Mouse (Mus musculus) heart, embryonic 12.5 days (tissue): ENCODE measurements around the gene Akap12. TPM values are rescaled to one million over a fixed set of nuclear protein-coding genes. Genes with fewer than 3 reads are reported as not detected.
A peak's percentile ranks its signal among the peaks of the same experiment; 100 is the strongest.

Source experiments
- ATAC-seq: fragments of 200-750 bp; cut with Nextera tagmentation; 2 replicates; pipeline ENCODE4 v1.8.0; 2017; ENCODE audit warnings: moderate TSS enrichment, moderate library complexity; ENCODE audit not compliant: insufficient number of reproducible peaks, low FRiP score
- H3K27ac ChIP-seq: fragments of 300-500 bp; sonication (generic); 2 replicates; pipeline ENCODE4 v1.5.1; 2016; ENCODE audit warnings: mild to moderate bottlenecking, moderate library complexity; ENCODE audit not compliant: poor library complexity, severe bottlenecking
- H3K27me3 ChIP-seq: fragments of 300-500 bp; sonication (generic); replicated peaks from 2 replicates; pipeline ENCODE4 v1.6.1; 2016; ENCODE audit warnings: mild to moderate bottlenecking, moderate library complexity
- H3K36me3 ChIP-seq: fragments of 300-500 bp; sonication (generic); 2 replicates; pipeline ENCODE4 v1.6.1; 2016; ENCODE audit warnings: mild to moderate bottlenecking, moderate library complexity
- H3K4me1 ChIP-seq: fragments of 300-500 bp; sonication (generic); replicated peaks from 2 replicates; pipeline ENCODE4 v1.6.1; 2016; ENCODE audit warnings: mild to moderate bottlenecking
- H3K4me2 ChIP-seq: fragments of 300-500 bp; sonication (generic); 2 replicates; pipeline ENCODE4 v1.6.1; 2016; ENCODE audit warnings: mild to moderate bottlenecking, moderate library complexity
- H3K4me3 ChIP-seq: fragments of 300-500 bp; sonication (generic); 2 replicates; pipeline ENCODE4 v1.5.1; 2016; ENCODE audit warnings: mild to moderate bottlenecking
- H3K9ac ChIP-seq: fragments of 300-500 bp; sonication (generic); 2 replicates; pipeline ENCODE4 v1.6.1; 2016; ENCODE audit warnings: mild to moderate bottlenecking, moderate library complexity
- H3K9me3 ChIP-seq: fragments of 300-500 bp; sonication (generic); replicated peaks from 2 replicates; pipeline ENCODE4 v1.6.1; 2016; ENCODE audit warnings: mild to moderate bottlenecking, moderate library complexity
- WGBS: fragments of 180-500 bp; shearing (Covaris S2); methylation state at CpG from one replicate; pipeline ENCODE4 v1.1.7; 2016; 5-methylcytosine and 5-hydroxymethylcytosine counted together
- polyA plus RNA-seq: library from polyadenylated mRNA; unstranded; fragments of >200 nt; fragmentation: Nextera tagmentation; extraction: Ambion mirVana; gene quantifications from 2 replicates; pipeline ENCODE4 v1.2.1, GENCODE M21; 2016

Gene Akap12
- polyA plus RNA-seq, 1 experiment from 2014 or later: 52.6 TPM

- Histone ChIP-seq H3K4me2 (no peak overlapping the region), H3K4me1 (0 out of 2 replicates have a peak, but pooled peaks cover under 1% of the 10 kb centered on the region), H3K9me3 (0 out of 2 replicates have a peak, but pooled peaks cover 6% of the 10 kb centered on the region), H3K9ac (no peak overlapping the region), H3K27me3 (no peaks in the 10 kb centered on the region), H3K4me3 (no peak overlapping the region), H3K27ac (no peak overlapping the region), H3K36me3 (peaks cover 72% of the 10 kb centered on the region)
- no peak for ATAC-seq
- WGBS: 89% methylated on average over 11 of the region's 11 CpGs
These were observed 103.9 kb downstream of the Akap12 start for GRCm38 (mm10) chr10:4370105-4370504.

GRCm38 (mm10) chr10:4372011-4372410 is 105.8 kb downstream of the Akap12 start:
- 50% methylated on average over 5 of the region's 5 CpGs for WGBS

GRCm38 (mm10) chr10:4373558-4373957 is 107.4 kb downstream of the Akap12 start:
- Histone ChIP-seq H3K9me3 (0 out of 2 replicates have a peak, but pooled peaks cover 5% of the 10 kb centered on the region), H3K9ac (no peak overlapping the region), H3K27ac (no peak overlapping the region), H3K4me1 (peaks cover 15% of the 10 kb centered on the region), H3K36me3 (peaks cover 44% of the 10 kb centered on the region), H3K4me3 (no peak overlapping the region), H3K4me2 (no peak overlapping the region), H3K27me3 (no peaks in the 10 kb centered on the region)
- ATAC-seq: no peak
- 84% methylated on average over 4 of the region's 4 CpGs for WGBS

More at GRCm38 (mm10) chr10:4372011-4372410, 105.8 kb downstream of the Akap12 start:
- Histone ChIP-seq H3K4me2 (no peak overlapping the region), H3K27me3 (no peaks in the 10 kb centered on the region), H3K4me1 (peaks cover 14% of the 10 kb centered on the region), H3K27ac (no peak overlapping the region), H3K9me3 (0 out of 2 replicates have a peak, but pooled peaks cover 6% of the 10 kb centered on the region), H3K9ac (no peak overlapping the region), H3K4me3 (no peak overlapping the region), H3K36me3 (peaks cover 60% of the 10 kb centered on the region)
- ATAC-seq: no peak

- Histone ChIP-seq H3K36me3 (peaks cover 37% of the 10 kb centered on the region), H3K9me3 (no peaks in the 10 kb centered on the region), H3K4me2 (no peak overlapping the region), H3K4me1 (peaks cover 15% of the 10 kb centered on the region), H3K27ac (no peak overlapping the region), H3K9ac (no peak overlapping the region), H3K27me3 (no peaks in the 10 kb centered on the region), H3K4me3 (no peak overlapping the region)
- no peak for ATAC-seq
- 87% methylated on average over 7 of the region's 7 CpGs for WGBS
These were observed 108.1 kb downstream of the Akap12 start for GRCm38 (mm10) chr10:4374239-4374638.

- peaks cover 15% of the 10 kb centered on the region for H3K4me1 ChIP-seq
- no peak overlapping the region for H3K27ac ChIP-seq
- no peaks in the 10 kb centered on the region for H3K27me3 ChIP-seq
- H3K36me3 ChIP-seq: peaks cover 32% of the 10 kb centered on the region
- WGBS: 82% methylated on average over 4 of the region's 4 CpGs
- ATAC-seq: no peak
- H3K9me3 ChIP-seq: no peaks in the 10 kb centered on the region
- no peak overlapping the region for H3K9ac ChIP-seq
- no peak overlapping the region for H3K4me2 ChIP-seq
- no peak overlapping the region for H3K4me3 ChIP-seq
These were observed 108.6 kb downstream of the Akap12 start for GRCm38 (mm10) chr10:4374734-4375133.

GRCm38 (mm10) chr10:4375267-4375666 is 109.1 kb downstream of the Akap12 start:
- Histone ChIP-seq H3K4me1 (peaks cover 15% of the 10 kb centered on the region), H3K27ac (no peak overlapping the region), H3K9me3 (no peaks in the 10 kb centered on the region), H3K27me3 (no peaks in the 10 kb centered on the region), H3K4me2 (no peak overlapping the region), H3K9ac (no peak overlapping the region), H3K4me3 (no peak overlapping the region), H3K36me3 (peaks cover 27% of the 10 kb centered on the region)
- no peak for ATAC-seq
- WGBS: 69% methylated on average over 7 of the region's 7 CpGs

GRCm38 (mm10) chr10:4376461-4376860 is 110.3 kb downstream of the Akap12 start:
- H3K4me1 ChIP-seq: peaks cover 15% of the 10 kb centered on the region
- H3K27ac ChIP-seq: no peak overlapping the region
- no peaks in the 10 kb centered on the region for H3K27me3 ChIP-seq
- no peak overlapping the region for H3K4me2 ChIP-seq
- WGBS: 60% methylated on average over 7 of the region's 7 CpGs
- no peaks in the 10 kb centered on the region for H3K9me3 ChIP-seq
- no peak overlapping the region for H3K4me3 ChIP-seq
- peaks cover 18% of the 10 kb centered on the region for H3K36me3 ChIP-seq
- no peak for ATAC-seq
- H3K9ac ChIP-seq: no peak overlapping the region

GRCm38 (mm10) chr10:4376931-4377330 is 110.8 kb downstream of the Akap12 start:
- ATAC-seq: no peak
- Histone ChIP-seq H3K4me2 (no peak overlapping the region), H3K9me3 (no peaks in the 10 kb centered on the region), H3K4me3 (no peak overlapping the region), H3K36me3 (peaks cover 15% of the 10 kb centered on the region), H3K27me3 (no peaks in the 10 kb centered on the region), H3K9ac (no peak overlapping the region), H3K4me1 (peaks cover 15% of the 10 kb centered on the region), H3K27ac (no peak overlapping the region)
- 72% methylated on average over 7 of the region's 7 CpGs for WGBS

GRCm38 (mm10) chr10:4380748-4381147 is 114.6 kb downstream of the Akap12 start:
- H3K27me3 ChIP-seq: no peaks in the 10 kb centered on the region
- no peak overlapping the region for H3K9ac ChIP-seq
- H3K36me3 ChIP-seq: no peaks in the 10 kb centered on the region
- no peak overlapping the region for H3K4me2 ChIP-seq
- H3K27ac ChIP-seq: no peak overlapping the region
- no peak for ATAC-seq
- no peaks in the 10 kb centered on the region for H3K9me3 ChIP-seq
- no peak overlapping the region for H3K4me3 ChIP-seq
- WGBS: 84% methylated on average over 5 of the region's 5 CpGs
- H3K4me1 ChIP-seq: peaks cover 30% of the 10 kb centered on the region

GRCm38 (mm10) chr10:4384244-4384643 is 118.1 kb downstream of the Akap12 start:
- H3K9me3 ChIP-seq: no peaks in the 10 kb centered on the region
- no peak overlapping the region for H3K4me2 ChIP-seq
- no peaks in the 10 kb centered on the region for H3K27me3 ChIP-seq
- H3K9ac ChIP-seq: no peak overlapping the region
- 90% methylated on average over 7 of the region's 7 CpGs for WGBS
- H3K36me3 ChIP-seq: no peaks in the 10 kb centered on the region
- peaks cover 27% of the 10 kb centered on the region for H3K4me1 ChIP-seq
- no peak overlapping the region for H3K4me3 ChIP-seq
- no peak for ATAC-seq
- H3K27ac ChIP-seq: no peak overlapping the region

- H3K27me3 ChIP-seq: no peaks in the 10 kb centered on the region
- H3K4me1 ChIP-seq: peaks cover 51% of the 10 kb centered on the region
- no peaks in the 10 kb centered on the region for H3K36me3 ChIP-seq
- H3K4me2 ChIP-seq: peak overlapping the region; percentile 94
- WGBS: under 1% methylated on average over 92 of the region's 133 CpGs
- H3K9ac ChIP-seq: peak overlapping the region; percentile 100
- peak overlapping the region; percentile 99 for H3K27ac ChIP-seq
- peak overlapping the region; percentile 99 for H3K4me3 ChIP-seq
- H3K9me3 ChIP-seq: no peaks in the 10 kb centered on the region
- ATAC-seq: peak; percentile 94
These were observed 120.7 kb downstream of the Akap12 start for GRCm38 (mm10) chr10:4386609-4387591.
